Mouse (Mus musculus) left cerebral cortex, postnatal 10 days (tissue): ENCODE data around the gene Gm5538. TPM values are rescaled to one million over a fixed set of nuclear protein-coding genes. Genes with fewer than 3 reads are reported as not detected.

Experiments used
- DNase-seq, 2 experiments: peaks; one replicate each; pipeline ENCODE4 v3.0.0; 2021 to 2022; ENCODE audit warnings: low spot score in 2 of 2, mixed read lengths in 1 of 2; ENCODE audit errors: extremely low spot score in 1 of 2
- intact Hi-C: fragments of 180-260 bp; cut with DNase I; formaldehyde crosslinking; loops from one replicate; pipeline ENCODE4 v1.15.1; 2025
- total RNA-seq, 2 experiments: library from RNA; stranded (reverse); gene quantifications; 2 replicates each; pipeline ENCODE4 v1.2.3; 2021

The Gm5538 gene
- not detected for total RNA-seq

GRCm38 (mm10) chr3:59729490-59729889 is at the start of gene Gm5538:
Gm5538 (plus strand) TSS chr3:59729790.
- intact Hi-C loops, result no loop called here
- no peak for DNase-seq

- no peak for DNase-seq
- intact Hi-C loops, result loop anchor here (10.0 kb wide), 1 partner anchor 753 kb away; no protein-coding TSS in a partner anchor
Measured at GRCm38 (mm10) chr3:59697391-59697790, 32.2 kb upstream of the Gm5538 start.

GRCm38 (mm10) chr3:59702614-59703110 is 26.9 kb upstream of the Gm5538 start:
- DNase-seq, result no peak

GRCm38 (mm10) chr3:59739866-59740265 is 10.3 kb downstream of the Gm5538 start:
- intact Hi-C loops, result no loop called here
- DNase-seq, result no peak

More at GRCm38 (mm10) chr3:59702614-59703110, 26.9 kb upstream of the Gm5538 start:
- intact Hi-C loops, result no loop called here

GRCm38 (mm10) chr3:59744181-59744580 is 14.6 kb downstream of the Gm5538 start:
- DNase-seq, result no peak
- intact Hi-C loops, result no loop called here

Other genes with a start within 250 kb of the Gm5538 start
- not detected for gene Gm8298, start 131.3 kb downstream of the Gm5538 start, total RNA-seq
- gene C130079G13Rik, start 195.4 kb downstream of the Gm5538 start, total RNA-seq, result not detected